17 mouse cellular contexts compared by ENCODE assay signal in genomic region chr6:143918405-143918947, GRCm38 (mm10).
DNase-seq lines count a peak whose midpoint lies in the region; ATAC-seq and TF ChIP-seq lines count a peak whose summit lies in the region.
"Had no signal": no experiment of that assay in that cellular context is flagged by ENCODE, and none has a peak within 500 bp of the region (broad histone marks: within the 10 kb centered on the region; RNA-seq: fewer than 3 reads in every experiment).

No protein-coding gene starts in this region.

- no peak overlapping the region for H3K27ac ChIP-seq in embryonic facial prominence, embryonic 11.5 days (replicated peaks; ENCODE audit: low read depth, low read length)
- H3K27ac ChIP-seq in embryonic facial prominence, embryonic 10.5 days (replicated peaks) = no peak overlapping the region
- H3K27ac ChIP-seq in lung, embryonic 14.5 days (ENCODE audit: low read depth) = no peak overlapping the region
- no peak overlapping the region for H3K27ac ChIP-seq in lung, postnatal 0 days (ENCODE audit: low read length)
- no peak overlapping the region for H3K27ac ChIP-seq in limb, embryonic 12.5 days
- H3K27ac ChIP-seq in small intestine, adult 2 months (ENCODE audit: insufficient read depth, low read depth, low read length) = no peak overlapping the region
- H3K27ac ChIP-seq: heart, adult 2 months; liver, embryonic 12.5 days; midbrain, embryonic 12.5 days; stomach, postnatal 0 days had no signal

- no peak for DNase-seq in embryonic facial prominence, embryonic 11.5 days (ENCODE audit: low spot score)
- DNase-seq in embryonic facial prominence, embryonic 10.5 days (ENCODE audit: low spot score) = no peak
- peak; percentile 29 for DNase-seq in lung, embryonic 14.5 days
- DNase-seq in lung, postnatal 0 days (ENCODE audit: low spot score) = no peak
- no peak for DNase-seq in cerebellum, postnatal 36 days
- DNase-seq in cerebellum, postnatal 25 days = no peak
- DNase-seq: adrenal gland, postnatal 14 days; heart, adult 2 months; heart, postnatal 10 days; kidney, adult 2 months; lung, postnatal 14 days; right cerebral cortex, postnatal 4 days had no signal

- no peaks in the 10 kb centered on the region for H3K9me3 ChIP-seq in embryonic facial prominence, embryonic 11.5 days (replicated peaks; ENCODE audit: control insufficient read depth, low read length)
- H3K9me3 ChIP-seq in embryonic facial prominence, embryonic 10.5 days = no peaks in the 10 kb centered on the region
- H3K9me3 ChIP-seq in lung, embryonic 14.5 days (ENCODE audit: low read depth, low read length) = no peaks in the 10 kb centered on the region
- no peaks in the 10 kb centered on the region for H3K9me3 ChIP-seq in lung, postnatal 0 days (ENCODE audit: low read length)
- H3K9me3 ChIP-seq in limb, embryonic 12.5 days = no peaks in the 10 kb centered on the region
- H3K9me3 ChIP-seq: liver, embryonic 12.5 days; midbrain, embryonic 12.5 days had no signal

- no peak overlapping the region for H3K4me3 ChIP-seq in embryonic facial prominence, embryonic 11.5 days (ENCODE audit: low read depth, low read length)
- no peak overlapping the region for H3K4me3 ChIP-seq in embryonic facial prominence, embryonic 10.5 days
- no peak overlapping the region for H3K4me3 ChIP-seq in lung, embryonic 14.5 days (ENCODE audit: low read depth, low read length)
- H3K4me3 ChIP-seq in lung, postnatal 0 days (ENCODE audit: low read depth, low read length) = no peak overlapping the region
- H3K4me3 ChIP-seq in limb, embryonic 12.5 days (replicated peaks) = no peak overlapping the region
- H3K4me3 ChIP-seq in small intestine, adult 2 months (ENCODE audit: low read depth, low read length) = peak overlapping the region; percentile 8; the same call in 1 of the 2 replicates
- H3K4me3 ChIP-seq: heart, adult 2 months; liver, embryonic 12.5 days; midbrain, embryonic 12.5 days had no signal

- TF ChIP-seq EP300 in lung, postnatal 0 days (IDR thresholded peaks at IDR 0.05) = no peak

- 73% methylated on average over 16 of the region's 16 CpGs for WGBS in embryonic facial prominence, embryonic 11.5 days
- 74% methylated on average over 16 of the region's 16 CpGs for WGBS in embryonic facial prominence, embryonic 10.5 days
- 48% methylated on average over 16 of the region's 16 CpGs for WGBS in lung, embryonic 14.5 days
- WGBS in lung, postnatal 0 days = 61% methylated on average over 16 of the region's 16 CpGs
- 18% methylated on average over 16 of the region's 16 CpGs for WGBS in limb, embryonic 12.5 days
- WGBS in small intestine, adult 2 months = 24% methylated on average over 16 of the region's 16 CpGs

- no peak overlapping the region for H3K9ac ChIP-seq in embryonic facial prominence, embryonic 11.5 days (replicated peaks; ENCODE audit: low read length)
- H3K9ac ChIP-seq in lung, embryonic 14.5 days = no peak overlapping the region
- no peak overlapping the region for H3K9ac ChIP-seq in lung, postnatal 0 days (replicated peaks; ENCODE audit: low read depth)
- H3K9ac ChIP-seq in limb, embryonic 12.5 days (replicated peaks) = no peak overlapping the region
- H3K9ac ChIP-seq: liver, embryonic 12.5 days; midbrain, embryonic 12.5 days had no signal

- no peaks in the 10 kb centered on the region for H3K27me3 ChIP-seq in embryonic facial prominence, embryonic 11.5 days (ENCODE audit: control insufficient read depth, insufficient read depth, low read length)
- no peaks in the 10 kb centered on the region for H3K27me3 ChIP-seq in embryonic facial prominence, embryonic 10.5 days (replicated peaks; ENCODE audit: low read depth, poor library complexity, severe bottlenecking)
- no peaks in the 10 kb centered on the region for H3K27me3 ChIP-seq in lung, embryonic 14.5 days (ENCODE audit: insufficient read depth, low read length)
- H3K27me3 ChIP-seq in lung, postnatal 0 days (replicated peaks; ENCODE audit: insufficient read depth, low read length) = no peaks in the 10 kb centered on the region
- H3K27me3 ChIP-seq in limb, embryonic 12.5 days = peaks cover 2% of the 10 kb centered on the region; the same call in 1 of the 2 replicates
- no peaks in the 10 kb centered on the region for H3K27me3 ChIP-seq in small intestine, adult 2 months (ENCODE audit: control insufficient read depth, insufficient read depth, low read length)
- H3K27me3 ChIP-seq: liver, embryonic 12.5 days; midbrain, embryonic 12.5 days had no signal

- H3K4me1 ChIP-seq in embryonic facial prominence, embryonic 11.5 days (ENCODE audit: control insufficient read depth, insufficient read depth, low read length) = no peaks in the 10 kb centered on the region
- H3K4me1 ChIP-seq in embryonic facial prominence, embryonic 10.5 days = peaks cover 9% of the 10 kb centered on the region
- no peaks in the 10 kb centered on the region for H3K4me1 ChIP-seq in lung, embryonic 14.5 days (ENCODE audit: insufficient read depth)
- H3K4me1 ChIP-seq in lung, postnatal 0 days (ENCODE audit: insufficient read depth, low read depth, low read length) = no peaks in the 10 kb centered on the region
- H3K4me1 ChIP-seq in limb, embryonic 12.5 days (replicated peaks) = peaks cover 21% of the 10 kb centered on the region
- peaks cover 2% of the 10 kb centered on the region; the same call in 1 of the 2 replicates for H3K4me1 ChIP-seq in small intestine, adult 2 months (ENCODE audit: control insufficient read depth, insufficient read depth, insufficient read length, low read length)
- H3K4me1 ChIP-seq: liver, embryonic 12.5 days; midbrain, embryonic 12.5 days had no signal

- no peaks in the 10 kb centered on the region for H3K36me3 ChIP-seq in embryonic facial prominence, embryonic 11.5 days (replicated peaks; ENCODE audit: control insufficient read depth, insufficient read depth, low read depth, low read length)
- H3K36me3 ChIP-seq in embryonic facial prominence, embryonic 10.5 days (replicated peaks) = peaks cover 6% of the 10 kb centered on the region; the same call in 1 of the 2 replicates
- no peaks in the 10 kb centered on the region for H3K36me3 ChIP-seq in lung, embryonic 14.5 days (ENCODE audit: insufficient read depth)
- H3K36me3 ChIP-seq in lung, postnatal 0 days (ENCODE audit: insufficient read depth, low read length) = no peaks in the 10 kb centered on the region
- peaks cover 7% of the 10 kb centered on the region; the same call in 1 of the 2 replicates for H3K36me3 ChIP-seq in limb, embryonic 12.5 days
- H3K36me3 ChIP-seq in small intestine, adult 2 months (ENCODE audit: control insufficient read depth, insufficient read depth, low read length) = no peaks in the 10 kb centered on the region
- H3K36me3 ChIP-seq: liver, embryonic 12.5 days; midbrain, embryonic 12.5 days had no signal

- ATAC-seq in embryonic facial prominence, embryonic 11.5 days (replicated peaks; ENCODE audit: insufficient number of reproducible peaks, low FRiP score, low TSS enrichment, low read depth) = 0 out of 2 replicates have a peak, but pooled peaks have one; percentile 34
- no peak for ATAC-seq in lung, embryonic 14.5 days (ENCODE audit: insufficient read depth)
- ATAC-seq in lung, postnatal 0 days = no peak
- ATAC-seq in limb, embryonic 12.5 days (ENCODE audit: insufficient number of reproducible peaks, insufficient read depth, low FRiP score, low TSS enrichment, low read depth) = no peak
- ATAC-seq: liver, embryonic 12.5 days had no signal

- no peak overlapping the region for H3K4me2 ChIP-seq in embryonic facial prominence, embryonic 11.5 days (ENCODE audit: low read depth, low read length)
- no peak overlapping the region for H3K4me2 ChIP-seq in lung, embryonic 14.5 days
- H3K4me2 ChIP-seq in lung, postnatal 0 days (replicated peaks; ENCODE audit: low read depth, low read length) = no peak overlapping the region
- peak overlapping the region; percentile 42 for H3K4me2 ChIP-seq in limb, embryonic 12.5 days
- H3K4me2 ChIP-seq: liver, embryonic 12.5 days; midbrain, embryonic 12.5 days had no signal

- TF ChIP-seq POLR2A in small intestine, adult 2 months (IDR thresholded peaks at IDR 0.05; ENCODE audit: low read depth, low read length) = no peak

- TF ChIP-seq CTCF in lung, embryonic 14.5 days (IDR thresholded peaks at IDR 0.05; ENCODE audit: low read depth) = no peak
- TF ChIP-seq CTCF in lung, postnatal 0 days (IDR thresholded peaks at IDR 0.05) = no peak
- TF ChIP-seq CTCF in small intestine, adult 2 months (IDR thresholded peaks at IDR 0.05; ENCODE audit: extremely low read depth, insufficient read length, insufficient replicate concordance, low read depth, low read length) = no peak
